Mouse (Mus musculus) layer of hippocampus, adult 2 months (tissue): ENCODE measurements around the gene Tln2. TPM values are rescaled to one million over a fixed set of nuclear protein-coding genes. Genes with fewer than 3 reads are reported as not detected.

Source experiments
- DNase-seq, 2 experiments: peaks; one replicate each; pipeline ENCODE4 v3.0.0; 2022; ENCODE audit warnings: low spot score in 2 of 2
- H3K27ac ChIP-seq: fragments of 200-600 bp; 2 replicates; pipeline ENCODE4 v1.8.1; 2022
- H3K4me3 ChIP-seq: fragments of 200-600 bp; 2 replicates; pipeline ENCODE4 v1.8.1; 2022; ENCODE audit warnings: mild to moderate bottlenecking
- CTCF ChIP-seq: fragments of 200-600 bp; conservative IDR thresholded peaks from 2 replicates; pipeline ENCODE4 v1.8.1; 2022; ENCODE audit warnings: antibody characterized with exemption, mild to moderate bottlenecking, moderate library complexity
- total RNA-seq, 2 experiments: library from RNA; stranded (reverse); gene quantifications; 2 replicates each; pipeline ENCODE4 v1.2.3; 2021

Tln2 gene
- total RNA-seq, 2 experiments from 2014 or later = 95.2 to 101 TPM

DNA sequence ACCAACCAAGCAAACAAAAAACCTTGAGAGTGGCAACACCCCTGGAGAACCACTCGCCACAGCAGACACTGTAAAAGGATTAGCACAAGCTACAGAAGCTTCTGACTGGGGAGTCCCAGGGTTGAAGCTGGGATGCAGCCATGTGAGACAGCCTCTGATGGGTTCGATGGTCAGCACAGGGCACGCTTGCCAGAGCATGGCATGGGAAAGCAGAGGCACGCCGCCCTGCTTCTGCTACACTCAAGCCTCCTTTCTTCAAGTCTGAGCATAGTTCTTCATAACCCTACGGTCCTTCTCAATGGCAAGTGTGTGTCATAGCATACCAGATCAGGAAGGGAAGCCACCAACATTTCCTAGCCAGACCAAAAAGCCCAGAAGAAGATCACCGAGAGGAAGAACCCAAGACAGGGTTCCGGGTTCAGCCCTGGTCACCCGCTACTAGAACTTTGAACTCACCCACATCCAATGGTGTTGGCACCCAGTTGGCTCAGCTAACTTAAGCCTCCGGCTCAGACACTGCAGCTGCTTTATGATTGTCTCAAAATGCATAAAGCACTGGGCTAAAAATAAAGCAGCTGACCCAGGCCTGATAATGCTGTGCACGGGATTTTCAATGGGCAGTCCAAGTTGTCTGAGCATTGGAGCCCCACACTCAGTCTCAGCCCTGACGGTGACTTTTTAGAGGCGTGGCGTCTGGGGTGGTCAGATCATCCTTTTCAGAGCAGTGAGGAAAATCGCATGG is 131.0 kb downstream of the Tln2 start:
- H3K4me3 ChIP-seq = no peak overlapping the region
- no peak overlapping the region for H3K27ac ChIP-seq
- no peak for TF ChIP-seq CTCF
- no peak for DNase-seq

DNA sequence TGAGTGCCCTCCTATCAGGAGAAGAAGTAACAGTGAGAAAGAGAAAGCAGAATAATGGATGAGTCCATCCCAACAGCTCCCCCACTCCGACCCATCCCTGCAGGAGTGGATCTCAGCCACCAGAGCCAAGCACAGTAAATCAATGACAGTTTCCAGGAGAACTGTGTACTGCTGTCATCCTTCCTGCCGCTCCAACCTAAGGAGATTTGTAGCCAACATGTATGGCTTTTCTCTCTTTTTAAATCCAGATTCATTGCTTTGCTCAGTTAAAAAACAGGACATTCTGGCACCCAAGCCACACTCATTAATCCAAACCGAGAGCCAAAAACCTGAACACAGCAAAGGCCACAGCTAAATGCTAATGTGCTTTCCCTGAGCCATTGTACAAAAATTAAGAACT is 133.2 kb downstream of the Tln2 start:
- no peak; the same call in 1 of the 2 replicates for TF ChIP-seq CTCF
- Histone ChIP-seq H3K27ac (no peak overlapping the region), H3K4me3 (no peak overlapping the region)
- no peak for DNase-seq

DNA sequence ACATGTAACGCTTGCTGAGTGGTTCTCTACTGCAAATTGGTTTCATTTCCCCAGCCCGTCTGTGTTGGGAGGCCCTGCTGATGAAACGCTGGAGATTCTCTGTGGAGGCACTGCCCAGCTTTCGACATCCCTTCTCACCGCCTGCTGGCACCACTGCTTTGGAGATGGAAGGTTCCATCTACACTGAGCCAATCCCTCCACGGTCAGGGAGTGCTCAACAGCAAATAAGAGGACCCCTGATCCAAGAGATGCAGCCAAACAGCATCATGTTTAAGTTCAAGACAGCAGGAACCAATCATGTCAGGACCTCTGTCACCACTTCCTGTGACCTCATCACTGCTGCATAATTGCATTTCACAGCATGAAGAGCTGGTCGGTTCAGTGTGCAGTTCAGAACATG is 135.4 kb downstream of the Tln2 start:
- Histone ChIP-seq H3K4me3 (no peak overlapping the region), H3K27ac (no peak overlapping the region)
- no peak for DNase-seq
- TF ChIP-seq CTCF = no peak

DNA sequence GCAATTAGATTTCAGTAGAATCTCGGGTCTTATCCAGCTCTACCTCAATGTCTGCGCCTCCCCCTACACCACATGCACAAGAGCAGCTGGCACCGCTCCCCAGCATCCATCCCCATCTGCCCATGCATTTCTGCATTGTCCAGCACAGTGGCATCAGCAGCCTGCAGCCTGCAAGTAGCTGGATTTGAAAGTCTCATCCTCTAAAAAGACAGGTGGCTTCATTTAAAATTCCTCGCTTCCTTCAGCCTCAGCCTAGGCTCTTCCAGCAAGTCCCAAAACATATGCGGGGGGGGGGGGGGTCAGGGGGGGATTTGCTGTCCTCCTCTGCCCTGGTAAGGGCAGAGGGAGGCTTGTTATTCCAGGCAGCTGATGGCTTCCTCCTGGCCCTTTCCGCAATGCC is 141.4 kb downstream of the Tln2 start:
- Histone ChIP-seq H3K4me3 (no peak overlapping the region), H3K27ac (no peak overlapping the region)
- TF ChIP-seq CTCF = no peak
- DNase-seq = peak; percentile 66 to 67

DNA sequence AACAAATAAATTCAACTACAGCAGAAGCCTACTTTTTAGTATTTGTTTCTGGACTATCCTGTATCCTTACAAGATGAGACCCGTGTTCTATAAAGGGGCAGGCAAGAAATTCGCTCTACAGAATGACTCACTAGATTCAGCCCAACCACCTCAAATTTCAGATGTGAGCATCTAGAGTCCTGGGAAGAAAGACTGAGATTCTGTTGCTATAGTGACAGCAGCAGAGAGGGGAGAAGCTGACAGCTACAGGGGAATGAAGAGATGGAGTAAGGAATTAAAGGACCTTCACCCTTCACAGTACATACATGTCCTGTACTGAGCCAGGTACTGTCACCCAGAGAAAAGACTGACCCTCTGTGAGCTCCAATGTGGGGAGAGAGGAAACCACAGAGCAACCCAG is 148.8 kb downstream of the Tln2 start:
- Histone ChIP-seq H3K4me3 (no peak overlapping the region), H3K27ac (peak overlapping the region; percentile 57; the same call in 1 of the 2 replicates)
- peak in 1 of 2 experiments; percentile 17 for DNase-seq

DNA sequence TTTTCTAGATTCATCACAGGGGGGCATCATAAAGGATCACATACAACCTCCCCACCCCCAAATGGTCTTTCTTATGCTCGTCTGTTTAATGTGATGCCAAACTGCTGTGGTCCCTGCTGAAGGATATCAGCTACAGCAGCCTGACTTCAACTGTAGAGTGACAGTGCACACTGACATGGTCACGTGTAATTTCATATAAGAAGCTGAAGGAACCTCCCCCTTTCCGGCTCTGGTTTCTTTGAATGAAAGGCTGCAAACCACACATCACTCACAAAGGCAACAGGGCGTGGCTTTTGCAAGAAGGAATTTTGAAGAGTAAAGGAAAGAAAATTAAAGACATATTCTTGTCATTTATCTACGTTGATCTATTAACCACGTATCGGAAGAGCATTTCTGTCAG is 154.8 kb downstream of the Tln2 start:
- no peak for DNase-seq
- no peak overlapping the region for H3K27ac ChIP-seq
- no peak overlapping the region for H3K4me3 ChIP-seq
- TF ChIP-seq CTCF = no peak

More for the DNA sequence above, 148.8 kb downstream of the Tln2 start:
- TF ChIP-seq CTCF = no peak

DNA sequence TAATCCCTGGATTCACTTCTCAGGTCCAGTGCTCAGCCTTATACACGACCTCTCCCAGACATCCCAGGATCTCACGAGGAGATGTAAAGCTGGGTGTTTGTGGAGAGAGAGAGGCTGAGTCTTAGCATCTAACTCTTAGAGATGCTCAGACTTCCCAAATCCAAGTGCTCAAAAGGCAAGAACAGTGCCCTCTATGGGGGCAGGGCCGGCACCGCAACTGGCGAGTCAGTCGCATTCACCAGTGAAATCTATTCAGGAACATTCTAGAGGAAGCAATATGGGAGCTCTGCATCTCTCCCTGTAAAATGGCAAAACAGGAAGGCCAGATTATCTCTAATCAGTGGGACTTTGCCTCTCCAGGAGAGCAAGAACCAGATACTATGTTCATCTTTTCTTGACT is 159.9 kb downstream of the Tln2 start:
- Histone ChIP-seq H3K4me3 (no peak overlapping the region), H3K27ac (no peak overlapping the region)
- DNase-seq = no peak
- TF ChIP-seq CTCF = peak; percentile 48

DNA sequence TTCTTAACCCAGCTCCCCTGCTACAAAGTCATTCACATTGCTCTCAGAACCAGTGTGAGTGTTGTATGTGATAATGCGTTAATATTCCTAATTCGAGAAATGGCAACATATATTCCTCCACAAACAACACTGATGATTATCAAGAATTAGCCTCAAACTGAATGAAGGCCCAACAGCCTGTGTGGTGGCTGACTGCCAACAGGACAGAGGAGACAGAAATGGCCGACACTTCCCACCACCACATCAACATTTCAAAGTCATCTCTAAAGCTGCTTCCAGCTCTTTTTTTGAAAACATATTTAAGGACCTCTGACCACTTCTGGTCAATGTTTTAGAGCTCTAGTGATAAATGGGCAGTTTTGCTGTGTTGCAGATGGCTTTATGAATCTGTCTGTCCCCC is 161.7 kb downstream of the Tln2 start:
- Histone ChIP-seq H3K27ac (no peak overlapping the region), H3K4me3 (no peak overlapping the region)
- no peak for TF ChIP-seq CTCF
- no peak for DNase-seq

DNA sequence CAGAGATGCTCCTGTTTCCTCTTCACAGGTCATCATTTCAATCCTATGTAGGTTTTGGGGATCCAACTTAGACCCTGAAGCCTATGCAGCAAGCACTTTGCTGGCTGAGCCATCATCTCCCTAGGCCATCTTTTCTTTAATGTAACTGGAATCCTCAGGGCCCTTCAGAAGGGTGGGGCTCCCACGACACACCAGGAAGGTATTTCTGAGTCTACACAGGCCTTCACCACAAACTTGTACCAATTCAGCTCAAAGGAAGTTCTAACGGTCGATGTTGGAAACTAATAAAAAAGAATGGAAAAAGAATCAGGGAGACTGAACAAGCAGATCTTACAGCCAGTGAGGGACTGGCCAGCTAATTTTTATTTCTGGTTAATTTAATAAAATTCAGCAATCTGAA is 163.1 kb downstream of the Tln2 start:
- no peak overlapping the region for H3K4me3 ChIP-seq

DNA sequence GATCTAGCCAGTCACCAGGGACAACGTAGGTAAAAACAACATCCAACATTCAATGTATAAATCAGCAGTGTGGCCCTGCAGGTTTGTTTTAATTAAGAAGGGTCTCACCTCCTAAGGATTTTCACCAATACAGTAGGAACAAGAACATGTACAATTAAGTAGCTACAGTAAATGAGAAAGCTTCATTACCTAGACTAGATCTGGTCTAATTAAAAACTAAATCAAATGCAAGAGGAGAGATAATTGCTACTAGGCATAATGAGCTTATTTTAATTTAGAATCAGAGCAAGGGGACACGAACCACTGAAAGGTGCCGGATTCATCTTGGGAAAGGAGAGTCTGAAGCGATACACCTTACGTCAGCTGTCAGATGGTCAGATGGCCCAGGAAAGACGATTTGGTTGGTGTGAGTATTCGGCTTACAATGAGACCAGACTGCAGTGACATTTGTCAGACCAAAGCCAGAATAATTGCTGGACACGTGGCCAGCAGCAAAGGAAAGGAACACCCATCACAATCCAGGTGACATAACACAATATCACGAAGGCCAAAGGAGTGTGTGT is 175.4 kb downstream of the Tln2 start:
- no peak for DNase-seq
- Histone ChIP-seq H3K27ac (no peak overlapping the region), H3K4me3 (no peak overlapping the region)
- TF ChIP-seq CTCF = no peak

More for the DNA sequence above, 163.1 kb downstream of the Tln2 start:
- DNase-seq = no peak
- no peak for TF ChIP-seq CTCF
- no peak overlapping the region for H3K27ac ChIP-seq

DNA sequence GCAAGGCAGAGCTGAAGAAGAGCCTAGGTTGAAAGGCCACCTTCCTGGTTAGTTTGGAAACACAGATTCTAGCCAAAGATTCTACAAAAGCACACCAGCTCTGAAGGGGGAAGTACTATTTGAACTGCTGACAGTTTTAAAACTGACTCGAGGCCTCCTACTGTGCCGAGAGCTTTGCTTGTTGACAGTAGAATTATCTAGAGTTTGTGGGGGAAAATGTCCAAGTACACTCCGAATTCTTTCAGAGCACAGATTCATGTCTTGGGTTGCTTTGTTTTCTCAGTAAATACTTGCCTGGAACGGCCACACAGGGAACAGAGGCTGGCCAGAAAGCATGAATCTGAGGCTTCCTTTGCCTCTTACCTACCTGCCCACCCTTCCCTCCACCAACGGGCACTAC is 179.4 kb downstream of the Tln2 start:
- no peak for TF ChIP-seq CTCF
- no peak overlapping the region for H3K4me3 ChIP-seq
- DNase-seq = no peak
- H3K27ac ChIP-seq = peak overlapping the region; percentile 32; the same call in 1 of the 2 replicates

DNA sequence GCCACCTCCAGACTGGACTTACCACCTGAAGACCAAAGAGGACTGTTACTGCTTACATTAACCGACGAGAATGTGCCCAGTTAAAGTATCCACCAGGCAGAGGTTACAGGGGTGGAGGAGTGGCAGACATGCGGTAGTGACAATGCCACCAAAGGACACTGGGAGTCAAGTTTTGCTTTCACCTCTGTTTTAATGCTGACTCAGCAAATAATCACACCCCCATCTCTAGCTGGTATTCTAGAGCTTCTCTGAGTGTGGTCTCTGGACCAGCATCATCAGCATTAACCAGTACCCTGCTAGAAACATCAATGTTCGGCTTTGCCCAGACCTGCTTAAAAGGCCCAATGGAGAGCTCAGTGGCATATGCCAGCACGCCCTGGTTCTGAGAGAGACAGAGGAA is 180.7 kb downstream of the Tln2 start:
- no peak for DNase-seq
- no peak for TF ChIP-seq CTCF
- no peak overlapping the region for H3K4me3 ChIP-seq
- no peak overlapping the region for H3K27ac ChIP-seq

DNA sequence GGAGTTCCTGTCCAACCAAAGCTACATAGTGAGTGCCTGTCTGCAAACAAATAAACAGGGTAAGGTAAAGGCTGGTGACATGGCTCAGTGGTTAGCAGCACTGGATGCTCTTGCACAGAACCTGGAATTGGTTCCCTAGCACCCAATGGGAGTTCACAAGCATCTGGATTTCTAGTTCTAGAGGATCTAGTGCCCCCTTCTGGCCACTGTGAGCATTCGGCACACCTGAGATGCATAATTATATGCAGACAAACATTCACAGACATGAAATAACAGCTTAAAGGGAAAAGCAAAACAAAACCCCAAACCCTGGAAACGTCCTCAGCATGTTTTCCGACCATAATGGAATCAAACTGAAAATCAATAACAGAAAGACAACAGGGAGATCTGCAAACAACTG is 191.4 kb downstream of the Tln2 start:
- peak; percentile 37 for TF ChIP-seq CTCF
- no peak overlapping the region for H3K4me3 ChIP-seq
- no peak overlapping the region for H3K27ac ChIP-seq
- DNase-seq = no peak

DNA sequence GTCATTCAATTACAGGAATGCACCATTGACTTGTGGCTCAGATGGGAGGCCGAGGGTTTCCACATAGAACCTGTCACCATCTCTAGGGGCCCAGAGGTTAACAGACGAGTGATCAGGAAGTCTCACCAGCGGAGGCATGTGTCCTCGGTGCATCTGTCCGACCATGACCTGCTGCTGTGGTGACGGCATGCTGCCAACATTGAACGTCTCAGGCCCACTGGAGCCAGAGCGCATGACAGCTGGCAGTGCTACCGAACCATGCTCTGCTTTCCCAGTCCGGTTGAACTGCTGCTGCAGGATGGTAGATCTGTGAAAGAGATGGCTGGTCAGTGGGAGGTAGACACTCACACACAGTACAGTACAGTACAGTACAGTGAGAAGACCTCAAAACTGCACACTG is 197.0 kb downstream of the Tln2 start:
- no peak for DNase-seq
- no peak for TF ChIP-seq CTCF

More for the DNA sequence above, 197.0 kb downstream of the Tln2 start:
- no peak overlapping the region for H3K27ac ChIP-seq
- no peak overlapping the region for H3K4me3 ChIP-seq
